Mouse (Mus musculus): Measurements from ENCODE around the gene L1cam. TPM values are rescaled to one million over a fixed set of nuclear protein-coding genes. Genes with fewer than 3 reads are reported as not detected.

L1cam gene
- total RNA-seq, 1 experiment, result 6.0 TPM

DNA sequence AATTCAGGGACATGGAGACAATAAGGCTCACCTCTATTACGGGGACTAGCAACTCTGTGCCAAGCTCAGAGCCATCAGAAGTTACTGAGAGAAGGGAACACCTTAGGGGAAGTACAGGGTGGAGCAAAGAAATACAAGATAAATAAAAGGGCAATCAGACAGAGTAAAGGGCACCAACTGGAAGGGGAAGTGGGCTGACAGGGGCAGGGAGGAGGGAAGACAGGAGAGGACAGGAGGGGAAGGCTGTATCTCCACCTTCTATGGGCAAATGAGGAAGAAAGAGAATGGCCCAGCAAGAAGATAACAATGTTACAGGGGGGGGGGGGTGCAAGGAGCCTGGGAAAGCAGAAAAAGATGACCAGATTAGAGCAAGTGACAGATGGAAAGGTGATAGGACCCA, 18.9 kb downstream of the L1cam start:
- Histone ChIP-seq H3K9me3 (ENCODE audit: control insufficient read depth, insufficient read depth, low read depth, low read length) (no peaks in the 10 kb centered on the region), H3K4me3 (ENCODE audit: insufficient read depth in 1 of 2, low read depth in 1 of 2, low read length in 2 of 2, poor library complexity in 1 of 2, severe bottlenecking in 1 of 2) (no peak overlapping the region), H3K27ac (ENCODE audit: insufficient read depth, low read depth, low read length, poor library complexity, severe bottlenecking) (no peak overlapping the region), H3K4me1 (ENCODE audit: control insufficient read depth in 2 of 2, insufficient read depth in 2 of 2, low read length in 2 of 2, poor library complexity in 1 of 2) (peaks cover 0 to 5% of the 10 kb centered on the region in 2 experiments; a peak in 1 of 4 replicates), H3K36me3 (ENCODE audit: control insufficient read depth, insufficient read depth, low read length, poor library complexity, severe bottlenecking) (no peaks in the 10 kb centered on the region), H3K9ac (ENCODE audit: insufficient read depth, low read depth, low read length, poor library complexity, severe bottlenecking) (no peak overlapping the region)
- in situ Hi-C loops (cut with MboI; ENCODE audit: low sequenced_read_pairs in 2 of 2, unreplicated experiment in 2 of 2), result no loop called here
- TF ChIP-seq MAFK (IDR thresholded peaks at IDR 0.05; ENCODE audit: insufficient read depth, low read depth, low read length), result no peak
- no peak for TF ChIP-seq HCFC1 (IDR thresholded peaks at IDR 0.05; ENCODE audit: borderline replicate concordance, insufficient read depth, low read length)
- TF ChIP-seq ZC3H11A (IDR thresholded peaks at IDR 0.05; ENCODE audit: borderline replicate concordance, low read depth, low read length), result no peak
- TF ChIP-seq CHD2 (IDR thresholded peaks at IDR 0.05; ENCODE audit: low read depth, low read length), result no peak
- no peak for TF ChIP-seq ZNF384 (IDR thresholded peaks at IDR 0.05; ENCODE audit: low read depth, low read length)
- no peak for DNase-seq (ENCODE audit: low read depth, low spot score)

DNA sequence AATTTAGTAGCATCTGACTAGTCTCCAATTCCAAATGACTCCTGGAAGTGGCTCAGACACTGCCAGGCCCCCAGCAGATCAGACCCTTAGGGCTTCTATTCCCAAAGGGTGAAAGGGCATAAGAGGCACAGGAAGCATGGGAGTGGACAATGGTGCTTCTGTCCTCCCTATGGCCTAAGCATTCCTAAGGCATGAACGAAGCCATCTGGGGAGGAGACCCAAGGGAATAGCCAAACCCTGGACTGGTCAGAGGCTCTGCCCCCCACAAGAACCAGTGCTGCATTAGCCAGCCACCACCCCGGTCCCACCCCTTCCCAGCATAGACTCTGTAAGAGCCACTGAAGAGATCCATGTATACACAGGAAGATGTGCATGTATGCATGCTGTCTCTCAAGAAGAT, 20.0 kb downstream of the L1cam start:
- DNase-seq (ENCODE audit: low read depth, low spot score), result no peak
- in situ Hi-C loops (cut with MboI; ENCODE audit: low sequenced_read_pairs in 2 of 2, unreplicated experiment in 2 of 2), result no loop called here
- Histone ChIP-seq H3K36me3 (ENCODE audit: control insufficient read depth, insufficient read depth, low read length, poor library complexity, severe bottlenecking) (no peaks in the 10 kb centered on the region), H3K4me1 (ENCODE audit: control insufficient read depth in 2 of 2, insufficient read depth in 2 of 2, low read length in 2 of 2, poor library complexity in 1 of 2) (0 out of 4 replicates have a peak, but pooled peaks cover 0 to 3% of the 10 kb centered on the region in 2 experiments), H3K27ac (ENCODE audit: insufficient read depth, low read depth, low read length, poor library complexity, severe bottlenecking) (no peak overlapping the region), H3K9ac (ENCODE audit: insufficient read depth, low read depth, low read length, poor library complexity, severe bottlenecking) (no peak overlapping the region), H3K4me3 (ENCODE audit: insufficient read depth in 1 of 2, low read depth in 1 of 2, low read length in 2 of 2, poor library complexity in 1 of 2, severe bottlenecking in 1 of 2) (no peak overlapping the region), H3K9me3 (ENCODE audit: control insufficient read depth, insufficient read depth, low read depth, low read length) (no peaks in the 10 kb centered on the region)
- TF ChIP-seq ZC3H11A (IDR thresholded peaks at IDR 0.05; ENCODE audit: borderline replicate concordance, low read depth, low read length) (no peak), MAFK (IDR thresholded peaks at IDR 0.05; ENCODE audit: insufficient read depth, low read depth, low read length) (no peak), CHD2 (IDR thresholded peaks at IDR 0.05; ENCODE audit: low read depth, low read length) (no peak), ZNF384 (IDR thresholded peaks at IDR 0.05; ENCODE audit: low read depth, low read length) (no peak), HCFC1 (IDR thresholded peaks at IDR 0.05; ENCODE audit: borderline replicate concordance, insufficient read depth, low read length) (no peak)

DNA sequence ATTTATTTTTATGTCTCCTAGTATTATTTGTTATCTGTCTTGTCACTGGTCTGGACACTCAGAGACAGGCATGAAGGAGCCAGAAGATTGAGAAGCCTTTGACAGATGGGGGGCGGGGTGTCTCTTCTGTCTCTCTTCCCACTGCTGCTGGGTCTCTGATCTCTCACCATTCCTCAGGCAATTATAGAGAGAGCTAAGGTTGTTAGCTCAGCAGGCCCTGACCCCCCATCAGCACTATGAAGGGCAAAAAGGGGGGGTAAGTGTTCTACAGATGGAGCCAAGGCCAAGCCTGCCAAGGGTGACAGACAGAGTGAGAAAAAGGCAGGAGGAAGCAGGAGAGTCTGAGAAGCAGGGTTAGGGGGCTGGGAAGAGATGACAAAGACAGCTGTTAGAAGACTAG, 23.9 kb downstream of the L1cam start:
- no peak for DNase-seq (ENCODE audit: low read depth, low spot score)
- TF ChIP-seq CHD2 (IDR thresholded peaks at IDR 0.05; ENCODE audit: low read depth, low read length), result no peak
- no peak for TF ChIP-seq ZC3H11A (IDR thresholded peaks at IDR 0.05; ENCODE audit: borderline replicate concordance, low read depth, low read length)
- TF ChIP-seq MAFK (IDR thresholded peaks at IDR 0.05; ENCODE audit: insufficient read depth, low read depth, low read length), result no peak
- no peak for TF ChIP-seq ZNF384 (IDR thresholded peaks at IDR 0.05; ENCODE audit: low read depth, low read length)
- TF ChIP-seq HCFC1 (IDR thresholded peaks at IDR 0.05; ENCODE audit: borderline replicate concordance, insufficient read depth, low read length), result no peak
- in situ Hi-C loops (cut with MboI; ENCODE audit: low sequenced_read_pairs in 2 of 2, unreplicated experiment in 2 of 2), result no loop called here

DNA sequence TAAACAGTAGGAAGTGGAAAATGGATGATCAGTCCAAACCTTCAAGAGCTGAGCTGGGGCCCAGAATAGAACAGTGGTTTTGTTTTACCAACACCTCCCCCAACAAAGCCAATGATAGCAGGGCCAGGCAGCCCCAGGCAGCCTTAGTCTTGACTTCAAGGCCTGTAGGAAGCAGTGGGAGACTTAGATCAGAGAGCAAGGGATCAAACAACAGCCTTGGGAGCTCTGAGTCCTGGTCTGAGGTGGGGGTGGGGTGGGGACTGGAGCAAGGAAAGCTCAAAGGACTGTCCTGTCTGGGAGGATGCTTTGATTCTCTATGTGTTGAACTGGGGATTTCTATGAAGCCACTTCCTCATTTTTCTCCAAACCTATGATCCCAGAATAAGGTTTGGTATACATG, 24.4 kb downstream of the L1cam start:
- H3K36me3 ChIP-seq (ENCODE audit: control insufficient read depth, insufficient read depth, low read length, poor library complexity, severe bottlenecking), result no peaks in the 10 kb centered on the region
- in situ Hi-C loops (cut with MboI; ENCODE audit: low sequenced_read_pairs in 2 of 2, unreplicated experiment in 2 of 2), result no loop called here
- H3K9me3 ChIP-seq (ENCODE audit: control insufficient read depth, insufficient read depth, low read depth, low read length), result no peaks in the 10 kb centered on the region
- DNase-seq (ENCODE audit: low read depth, low spot score), result no peak
- no peaks in the 10 kb centered on the region for H3K4me1 ChIP-seq (ENCODE audit: control insufficient read depth in 2 of 2, insufficient read depth in 2 of 2, low read length in 2 of 2, poor library complexity in 1 of 2)
- no peak overlapping the region for H3K27ac ChIP-seq (ENCODE audit: insufficient read depth, low read depth, low read length, poor library complexity, severe bottlenecking)
- TF ChIP-seq MAFK (IDR thresholded peaks at IDR 0.05; ENCODE audit: insufficient read depth, low read depth, low read length) (no peak), ZNF384 (IDR thresholded peaks at IDR 0.05; ENCODE audit: low read depth, low read length) (no peak), ZC3H11A (IDR thresholded peaks at IDR 0.05; ENCODE audit: borderline replicate concordance, low read depth, low read length) (no peak), HCFC1 (IDR thresholded peaks at IDR 0.05; ENCODE audit: borderline replicate concordance, insufficient read depth, low read length) (no peak), CHD2 (IDR thresholded peaks at IDR 0.05; ENCODE audit: low read depth, low read length) (no peak)
- H3K9ac ChIP-seq (ENCODE audit: insufficient read depth, low read depth, low read length, poor library complexity, severe bottlenecking), result no peak overlapping the region
- H3K4me3 ChIP-seq (ENCODE audit: insufficient read depth in 1 of 2, low read depth in 1 of 2, low read length in 2 of 2, poor library complexity in 1 of 2, severe bottlenecking in 1 of 2), result no peak overlapping the region

More for the DNA sequence above, 23.9 kb downstream of the L1cam start:
- H3K27ac ChIP-seq (ENCODE audit: insufficient read depth, low read depth, low read length, poor library complexity, severe bottlenecking), result no peak overlapping the region
- H3K9ac ChIP-seq (ENCODE audit: insufficient read depth, low read depth, low read length, poor library complexity, severe bottlenecking), result no peak overlapping the region
- H3K36me3 ChIP-seq (ENCODE audit: control insufficient read depth, insufficient read depth, low read length, poor library complexity, severe bottlenecking), result no peaks in the 10 kb centered on the region
- H3K4me3 ChIP-seq (ENCODE audit: insufficient read depth in 1 of 2, low read depth in 1 of 2, low read length in 2 of 2, poor library complexity in 1 of 2, severe bottlenecking in 1 of 2), result no peak overlapping the region
- H3K9me3 ChIP-seq (ENCODE audit: control insufficient read depth, insufficient read depth, low read depth, low read length), result no peaks in the 10 kb centered on the region
- H3K4me1 ChIP-seq (ENCODE audit: control insufficient read depth in 2 of 2, insufficient read depth in 2 of 2, low read length in 2 of 2, poor library complexity in 1 of 2), result no peaks in the 10 kb centered on the region

DNA sequence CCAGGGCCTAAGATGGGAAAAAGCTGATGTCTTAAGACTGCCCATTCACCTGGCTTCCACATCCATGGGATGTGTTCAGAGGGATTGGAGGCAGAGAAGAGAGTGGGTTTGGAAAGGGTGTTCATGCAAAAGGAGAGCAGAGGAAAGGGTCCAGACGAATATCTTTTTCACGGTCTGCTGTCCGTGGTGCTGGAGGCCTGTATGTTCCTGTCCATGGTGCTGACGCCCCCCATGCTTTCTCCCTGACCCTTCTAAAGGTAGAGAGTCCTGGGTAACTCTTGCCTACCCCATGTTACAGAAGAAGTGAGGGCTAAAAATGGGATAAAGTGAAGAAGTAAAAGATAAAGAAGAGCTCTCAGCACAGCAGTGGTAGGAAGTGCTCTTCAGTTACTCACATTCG, 26.6 kb downstream of the L1cam start:
- H3K9me3 ChIP-seq (ENCODE audit: control insufficient read depth, insufficient read depth, low read depth, low read length), result no peaks in the 10 kb centered on the region
- in situ Hi-C loops (cut with MboI; ENCODE audit: low sequenced_read_pairs in 2 of 2, unreplicated experiment in 2 of 2), result no loop called here
- no peak for DNase-seq (ENCODE audit: low read depth, low spot score)
- H3K27ac ChIP-seq (ENCODE audit: insufficient read depth, low read depth, low read length, poor library complexity, severe bottlenecking), result no peak overlapping the region
- no peaks in the 10 kb centered on the region for H3K4me1 ChIP-seq (ENCODE audit: control insufficient read depth in 2 of 2, insufficient read depth in 2 of 2, low read length in 2 of 2, poor library complexity in 1 of 2)
- no peak overlapping the region for H3K9ac ChIP-seq (ENCODE audit: insufficient read depth, low read depth, low read length, poor library complexity, severe bottlenecking)
- no peaks in the 10 kb centered on the region for H3K36me3 ChIP-seq (ENCODE audit: control insufficient read depth, insufficient read depth, low read length, poor library complexity, severe bottlenecking)
- TF ChIP-seq MAFK (IDR thresholded peaks at IDR 0.05; ENCODE audit: insufficient read depth, low read depth, low read length), result no peak
- no peak for TF ChIP-seq ZNF384 (IDR thresholded peaks at IDR 0.05; ENCODE audit: low read depth, low read length)
- TF ChIP-seq HCFC1 (IDR thresholded peaks at IDR 0.05; ENCODE audit: borderline replicate concordance, insufficient read depth, low read length), result no peak
- no peak for TF ChIP-seq ZC3H11A (IDR thresholded peaks at IDR 0.05; ENCODE audit: borderline replicate concordance, low read depth, low read length)
- no peak for TF ChIP-seq CHD2 (IDR thresholded peaks at IDR 0.05; ENCODE audit: low read depth, low read length)
- H3K4me3 ChIP-seq (ENCODE audit: insufficient read depth in 1 of 2, low read depth in 1 of 2, low read length in 2 of 2, poor library complexity in 1 of 2, severe bottlenecking in 1 of 2), result no peak overlapping the region

Data from ES-E14 (cell line).